Mouse (Mus musculus) G1E (cell line): ENCODE measurements around the gene Adora2a.

Experiments used
- CTCF ChIP-seq: IDR thresholded peaks from 2 replicates; pipeline ENCODE4 v1.5.1; 2012; ENCODE audit warnings: low read depth, low read length, inconsistent platforms, mixed read lengths
- GATA1 ChIP-seq: IDR thresholded peaks from 2 replicates; pipeline ENCODE4 v1.6.1; 2012; ENCODE audit warnings: borderline replicate concordance, low read length, inconsistent platforms, mixed read lengths
- GATA2 ChIP-seq: IDR thresholded peaks from 2 replicates; pipeline ENCODE4 v1.6.1; 2012; ENCODE audit warnings: low read depth, low read length, inconsistent platforms, borderline replicate concordance
- TAL1 ChIP-seq: conservative IDR thresholded peaks from 2 replicates; pipeline ENCODE4 v1.6.1; 2012; ENCODE audit warnings: low read depth, low read length, inconsistent platforms, mixed read lengths

- TF ChIP-seq CTCF (no peak), GATA1 (no peak), GATA2 (no peak), TAL1 (no peak)
Measured at GRCm38 (mm10) chr10:75288579-75288978, 28.1 kb upstream of the Adora2a start.
